In the genomic region with DNA sequence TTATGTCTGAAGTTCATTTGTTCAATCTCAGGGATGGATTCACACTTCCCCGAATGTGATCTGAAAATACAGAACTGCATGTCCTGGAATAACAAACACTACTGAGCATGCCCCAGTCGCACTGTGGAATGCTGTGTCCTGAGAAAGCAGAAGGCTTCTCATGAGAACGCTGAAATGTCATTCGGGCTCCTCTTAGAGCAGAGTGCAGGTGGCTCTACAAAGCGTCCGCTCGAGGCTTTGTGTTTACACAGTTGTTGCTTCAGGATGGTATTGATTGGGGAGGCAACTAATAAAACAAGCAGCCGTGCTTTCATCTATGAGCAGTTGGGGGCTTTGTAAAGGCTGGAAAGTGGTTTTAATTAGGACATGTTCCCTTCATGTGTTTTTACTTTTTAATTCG, we compare ENCODE assay signal across 15 mouse cellular contexts.
DNase-seq lines count a peak whose midpoint lies in the region; ATAC-seq and TF ChIP-seq lines count a peak whose summit lies in the region.
"Had no signal": no experiment of that assay in that cellular context is flagged by ENCODE, and none has a peak within 500 bp of the region (broad histone marks: within the 10 kb centered on the region; RNA-seq: fewer than 3 reads in every experiment).

No protein-coding gene starts in this region.

- H3K4me1 ChIP-seq in forebrain, embryonic 11.5 days (replicated peaks; ENCODE audit: control insufficient read depth, insufficient read depth, low read length) = 0 out of 2 replicates have a peak, but pooled peaks cover 2% of the 10 kb centered on the region
- H3K4me1 ChIP-seq in forebrain, postnatal 0 days (ENCODE audit: insufficient read depth) = no peaks in the 10 kb centered on the region
- H3K4me1 ChIP-seq in neural tube, embryonic 12.5 days = no peaks in the 10 kb centered on the region
- no peaks in the 10 kb centered on the region for H3K4me1 ChIP-seq in liver, postnatal 0 days (ENCODE audit: insufficient read depth)
- H3K4me1 ChIP-seq: limb, embryonic 12.5 days had no signal

- peak; percentile 55 for DNase-seq in forebrain, embryonic 11.5 days (ENCODE audit: low spot score)
- no peak for DNase-seq in forebrain, postnatal 0 days
- DNase-seq in neural tube, embryonic 10.5 days (ENCODE audit: extremely low spot score, low spot score) = no peak
- DNase-seq in liver, postnatal 0 days = no peak
- DNase-seq in left cerebral cortex, adult 11 months (ENCODE audit: low spot score) = no peak
- no peak for DNase-seq in right cerebral cortex, adult 2 months (ENCODE audit: low spot score in 2 of 2)
- DNase-seq in gastrocnemius, postnatal 4 days (ENCODE audit: low spot score in 2 of 2) = no peak
- DNase-seq: adrenal gland, postnatal 36 days; cerebellum, postnatal 36 days; kidney, adult 9 months; layer of hippocampus, postnatal 36 days; lung, embryonic 14.5 days had no signal

- no peaks in the 10 kb centered on the region for H3K9me3 ChIP-seq in forebrain, embryonic 11.5 days (ENCODE audit: control insufficient read depth, low read length)
- no peaks in the 10 kb centered on the region for H3K9me3 ChIP-seq in forebrain, postnatal 0 days (ENCODE audit: low read length)
- H3K9me3 ChIP-seq in neural tube, embryonic 12.5 days = 0 out of 2 replicates have a peak, but pooled peaks cover 2% of the 10 kb centered on the region
- H3K9me3 ChIP-seq in liver, postnatal 0 days (ENCODE audit: low read length) = 0 out of 2 replicates have a peak, but pooled peaks cover 2% of the 10 kb centered on the region
- H3K9me3 ChIP-seq: limb, embryonic 12.5 days had no signal

- H3K27ac ChIP-seq in forebrain, embryonic 11.5 days (ENCODE audit: low read depth, low read length) = no peak overlapping the region
- H3K27ac ChIP-seq in forebrain, postnatal 0 days (ENCODE audit: low read depth, low read length) = no peak overlapping the region
- H3K27ac ChIP-seq in neural tube, embryonic 12.5 days = no peak overlapping the region
- H3K27ac ChIP-seq in liver, postnatal 0 days (ENCODE audit: low read depth) = no peak overlapping the region
- H3K27ac ChIP-seq: limb, embryonic 12.5 days had no signal

- ATAC-seq in forebrain, embryonic 11.5 days (replicated peaks; ENCODE audit: low FRiP score) = peak; percentile 77
- ATAC-seq in forebrain, postnatal 0 days = no peak
- ATAC-seq in neural tube, embryonic 12.5 days (ENCODE audit: low FRiP score, low read depth) = no peak
- peak; percentile 38; the same call in 1 of the 2 replicates for ATAC-seq in liver, postnatal 0 days
- ATAC-seq: activated CD4-positive, CD25-positive, alpha-beta regulatory T cell, adult 4 months had no signal

- no peak for TF ChIP-seq CTCF in forebrain, postnatal 0 days (IDR thresholded peaks at IDR 0.05; ENCODE audit: low read depth)
- TF ChIP-seq CTCF in liver, postnatal 0 days (IDR thresholded peaks at IDR 0.05; ENCODE audit: low read depth) = no peak

- no peak overlapping the region for H3K4me2 ChIP-seq in forebrain, embryonic 11.5 days (ENCODE audit: low read depth, low read length, severe bottlenecking)
- H3K4me2 ChIP-seq in forebrain, postnatal 0 days (ENCODE audit: low read depth) = no peak overlapping the region
- peak overlapping the region; percentile 30; the same call in 1 of the 2 replicates for H3K4me2 ChIP-seq in neural tube, embryonic 12.5 days (replicated peaks)
- no peak overlapping the region for H3K4me2 ChIP-seq in liver, postnatal 0 days (ENCODE audit: low read depth, low read length)
- H3K4me2 ChIP-seq: limb, embryonic 12.5 days; lung, embryonic 14.5 days had no signal

- WGBS in forebrain, embryonic 11.5 days = 20% methylated on average over 9 of the region's 9 CpGs
- 16% methylated on average over 9 of the region's 9 CpGs for WGBS in forebrain, postnatal 0 days
- 36% methylated on average over 9 of the region's 9 CpGs for WGBS in neural tube, embryonic 12.5 days
- WGBS in liver, postnatal 0 days (ENCODE audit: insufficient replicate concordance) = 47% methylated on average over 9 of the region's 9 CpGs

- H3K27me3 ChIP-seq in forebrain, embryonic 11.5 days (ENCODE audit: control insufficient read depth, insufficient read depth, low read length) = no peaks in the 10 kb centered on the region
- no peaks in the 10 kb centered on the region for H3K27me3 ChIP-seq in forebrain, postnatal 0 days (ENCODE audit: insufficient read depth, low read length)
- no peaks in the 10 kb centered on the region for H3K27me3 ChIP-seq in neural tube, embryonic 12.5 days (replicated peaks)
- no peaks in the 10 kb centered on the region for H3K27me3 ChIP-seq in liver, postnatal 0 days (ENCODE audit: insufficient read depth, low read length)
- H3K27me3 ChIP-seq: limb, embryonic 12.5 days had no signal

- H3K9ac ChIP-seq in forebrain, embryonic 11.5 days (ENCODE audit: low read length) = no peak overlapping the region
- H3K9ac ChIP-seq in forebrain, postnatal 0 days = no peak overlapping the region
- no peak overlapping the region for H3K9ac ChIP-seq in neural tube, embryonic 12.5 days
- no peak overlapping the region for H3K9ac ChIP-seq in liver, postnatal 0 days (replicated peaks)
- H3K9ac ChIP-seq: limb, embryonic 12.5 days; lung, embryonic 14.5 days had no signal

- H3K4me3 ChIP-seq in forebrain, embryonic 11.5 days (ENCODE audit: low read depth, low read length) = no peak overlapping the region
- H3K4me3 ChIP-seq in forebrain, postnatal 0 days (ENCODE audit: low read depth, low read length) = no peak overlapping the region
- no peak overlapping the region for H3K4me3 ChIP-seq in neural tube, embryonic 12.5 days
- H3K4me3 ChIP-seq in liver, postnatal 0 days (ENCODE audit: low read depth, low read length) = no peak overlapping the region
- H3K4me3 ChIP-seq: limb, embryonic 12.5 days had no signal

- no peak for TF ChIP-seq EP300 in liver, postnatal 0 days (IDR thresholded peaks at IDR 0.05; ENCODE audit: low read depth)

- H3K36me3 ChIP-seq in forebrain, embryonic 11.5 days (ENCODE audit: control insufficient read depth, insufficient read depth, low read length) = no peaks in the 10 kb centered on the region
- no peaks in the 10 kb centered on the region for H3K36me3 ChIP-seq in forebrain, postnatal 0 days (ENCODE audit: insufficient read depth)
- H3K36me3 ChIP-seq in neural tube, embryonic 12.5 days = no peaks in the 10 kb centered on the region
- no peaks in the 10 kb centered on the region for H3K36me3 ChIP-seq in liver, postnatal 0 days (replicated peaks; ENCODE audit: insufficient read depth, low read length)
- H3K36me3 ChIP-seq: limb, embryonic 12.5 days had no signal

Comparison
In these comparisons a context has a peak if more than half of its experiments do, and no peak if none do; other contexts are left out.
1. ATAC-seq: peak in forebrain, embryonic 11.5 days (single experiment) and liver, postnatal 0 days (single experiment); none in forebrain, postnatal 0 days (single experiment) and neural tube, embryonic 12.5 days (single experiment).